Mouse (Mus musculus): Measurements from ENCODE around the gene Ucma. TPM values are rescaled to one million over a fixed set of nuclear protein-coding genes. Genes with fewer than 3 reads are reported as not detected.

Ucma gene
- polyA plus RNA-seq, 1 experiment from 2014 or later = not detected

DNA sequence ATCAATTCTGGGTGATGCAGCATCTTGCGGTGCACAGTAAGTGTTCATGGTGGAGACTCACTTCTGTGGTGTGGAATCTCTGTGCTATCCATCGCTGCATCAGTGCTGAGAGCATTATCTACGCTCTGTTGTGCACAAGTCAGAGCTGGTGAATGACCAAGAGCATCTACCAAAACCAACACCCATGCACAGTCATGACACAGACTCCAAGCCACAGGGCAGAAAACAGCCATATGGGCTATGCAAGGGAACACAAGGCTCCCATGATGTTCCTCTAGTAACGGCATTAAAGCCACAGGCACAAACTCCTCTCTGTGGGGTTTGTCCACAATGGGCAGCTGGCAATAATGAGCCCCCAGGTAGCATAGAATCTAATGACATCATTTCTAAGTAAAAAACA lies 53.9 kb downstream of the Ucma start:
- Histone ChIP-seq H3K4me1 (no peaks in the 10 kb centered on the region), H3K4me2 (no peak overlapping the region), H3K9ac (no peak overlapping the region), H3K9me3 (replicated peaks) (no peaks in the 10 kb centered on the region), H3K27me3 (no peaks in the 10 kb centered on the region), H3K4me3 (replicated peaks) (no peak overlapping the region), H3K36me3 (peaks cover 3% of the 10 kb centered on the region; the same call in 1 of the 2 replicates), H3K27ac (no peak overlapping the region)
- WGBS = 91% methylated on average over 4 of the region's 4 CpGs
- ATAC-seq (replicated peaks; ENCODE audit: low FRiP score) = no peak

- Histone ChIP-seq H3K4me3 (replicated peaks) (no peak overlapping the region), H3K4me2 (no peak overlapping the region), H3K36me3 (no peaks in the 10 kb centered on the region; the same call in 1 of the 2 replicates), H3K27ac (no peak overlapping the region), H3K9me3 (replicated peaks) (no peaks in the 10 kb centered on the region), H3K27me3 (no peaks in the 10 kb centered on the region), H3K4me1 (no peaks in the 10 kb centered on the region), H3K9ac (no peak overlapping the region)
- WGBS = 84% methylated on average over 7 of the region's 7 CpGs
- no peak for ATAC-seq (replicated peaks; ENCODE audit: low FRiP score)
Measured at GRCm38 (mm10) chr2:5031215-5031614, 55.3 kb downstream of the Ucma start.

- Histone ChIP-seq H3K4me2 (no peak overlapping the region), H3K27ac (no peak overlapping the region), H3K9ac (no peak overlapping the region), H3K36me3 (no peaks in the 10 kb centered on the region), H3K27me3 (no peaks in the 10 kb centered on the region), H3K4me3 (replicated peaks) (no peak overlapping the region), H3K4me1 (no peaks in the 10 kb centered on the region), H3K9me3 (replicated peaks) (no peaks in the 10 kb centered on the region)
- no peak for ATAC-seq (replicated peaks; ENCODE audit: low FRiP score)
- WGBS = 70% methylated on average over 5 of the region's 5 CpGs
Measured at GRCm38 (mm10) chr2:5032665-5033064, 56.7 kb downstream of the Ucma start.

- ATAC-seq (replicated peaks; ENCODE audit: low FRiP score) = no peak
- Histone ChIP-seq H3K36me3 (no peaks in the 10 kb centered on the region), H3K9ac (no peak overlapping the region), H3K27me3 (no peaks in the 10 kb centered on the region), H3K4me1 (no peaks in the 10 kb centered on the region), H3K27ac (no peak overlapping the region), H3K4me3 (replicated peaks) (no peak overlapping the region), H3K9me3 (replicated peaks) (no peaks in the 10 kb centered on the region), H3K4me2 (no peak overlapping the region)
- 69% methylated on average over 12 of the region's 15 CpGs for WGBS
Measured at GRCm38 (mm10) chr2:5033546-5034420, 57.9 kb downstream of the Ucma start.

DNA sequence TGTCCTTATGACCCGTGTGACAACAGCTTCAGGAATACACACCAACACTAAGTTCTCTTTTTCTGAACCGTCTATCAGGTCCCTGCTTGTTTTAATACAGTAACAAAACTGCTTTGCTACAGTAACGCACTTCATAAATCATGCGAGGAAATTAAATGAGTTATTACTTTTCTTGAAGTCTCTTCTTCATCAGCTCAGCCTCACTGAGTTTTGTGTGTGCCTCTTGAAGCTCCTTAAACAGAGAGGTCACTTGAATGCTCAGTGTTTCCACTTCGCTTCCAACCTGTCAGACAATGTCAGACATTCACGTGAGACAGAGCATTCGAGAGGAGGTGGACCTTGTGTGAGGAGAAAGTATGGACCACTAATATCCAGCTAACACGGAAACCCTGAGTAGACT lies 58.9 kb downstream of the Ucma start:
- H3K4me2 ChIP-seq = no peak overlapping the region
- no peaks in the 10 kb centered on the region for H3K27me3 ChIP-seq
- H3K9me3 ChIP-seq (replicated peaks) = no peaks in the 10 kb centered on the region
- no peaks in the 10 kb centered on the region for H3K4me1 ChIP-seq
- H3K27ac ChIP-seq = no peak overlapping the region
- H3K4me3 ChIP-seq (replicated peaks) = no peak overlapping the region
- 81% methylated on average over 8 of the region's 8 CpGs for WGBS
- ATAC-seq (replicated peaks; ENCODE audit: low FRiP score) = no peak
- H3K9ac ChIP-seq = no peak overlapping the region
- H3K36me3 ChIP-seq = no peaks in the 10 kb centered on the region

DNA sequence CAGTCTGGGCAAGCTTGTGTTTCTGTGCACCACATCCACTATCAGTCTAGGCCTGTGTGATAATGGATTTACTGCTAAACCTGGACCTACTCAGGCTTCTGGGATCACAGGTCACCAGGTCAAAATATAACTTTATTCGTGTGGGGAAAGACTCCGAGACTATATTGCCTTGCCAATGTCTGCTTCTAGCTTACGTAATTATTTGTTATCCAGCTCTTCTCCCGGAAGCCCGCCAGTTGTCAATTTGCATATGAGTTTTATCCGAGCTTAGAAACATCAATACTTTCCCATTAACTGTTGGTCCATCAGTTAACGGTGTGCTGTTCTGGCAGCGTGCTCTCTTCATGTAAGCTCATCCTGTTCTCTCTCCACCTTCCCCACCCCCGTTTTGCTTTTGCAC lies 59.3 kb downstream of the Ucma start:
- 87% methylated on average over 9 of the region's 9 CpGs for WGBS
- H3K27ac ChIP-seq = no peak overlapping the region

More for the DNA sequence above, 59.3 kb downstream of the Ucma start:
- Histone ChIP-seq H3K4me3 (replicated peaks) (no peak overlapping the region), H3K4me2 (no peak overlapping the region), H3K9ac (no peak overlapping the region), H3K36me3 (no peaks in the 10 kb centered on the region), H3K4me1 (no peaks in the 10 kb centered on the region), H3K27me3 (no peaks in the 10 kb centered on the region), H3K9me3 (replicated peaks) (no peaks in the 10 kb centered on the region)
- no peak for ATAC-seq (replicated peaks; ENCODE audit: low FRiP score)

Other genes starting within 250 kb of the Ucma start
- 83.5 and 84.2 TPM in 2 replicates for gene Sephs1, start 94.6 kb upstream of the Ucma start, polyA plus RNA-seq (2015; fragmentation: Nextera tagmentation; extraction: Ambion mirVana)
- gene Phyh, start 57.1 kb upstream of the Ucma start, polyA plus RNA-seq (2015; fragmentation: Nextera tagmentation; extraction: Ambion mirVana) = 55.2 and 59.5 TPM in 2 replicates
- 35.1 TPM in 2 replicates for gene Mcm10, start 36.7 kb downstream of the Ucma start, polyA plus RNA-seq (2015; fragmentation: Nextera tagmentation; extraction: Ambion mirVana)
- 10.9 and 12.5 TPM in 2 replicates for gene Optn, start 87.9 kb downstream of the Ucma start, polyA plus RNA-seq (2015; fragmentation: Nextera tagmentation; extraction: Ambion mirVana)
- gene Ccdc3, start 161.7 kb downstream of the Ucma start, polyA plus RNA-seq (2015; fragmentation: Nextera tagmentation; extraction: Ambion mirVana) = 12.6 and 15.8 TPM in 2 replicates

All from kidney, embryonic 15.5 days (tissue).